Mouse (Mus musculus) liver, adult 2 months (tissue): Measurements from ENCODE around the gene Teddm2.

ENCODE experiments used
- CTCF ChIP-seq: fragments of 200-500 bp; IDR thresholded peaks from 2 replicates; pipeline ENCODE4 v1.5.1; 2011; ENCODE audit warnings: low read depth, low read length, control low read depth
- POLR2A ChIP-seq: fragments of 200-500 bp; IDR thresholded peaks from 2 replicates; pipeline ENCODE4 v1.6.1; 2011; ENCODE audit warnings: low read length, control low read depth; ENCODE audit not compliant: insufficient read depth; ENCODE audit errors: extremely low read depth

DNA sequence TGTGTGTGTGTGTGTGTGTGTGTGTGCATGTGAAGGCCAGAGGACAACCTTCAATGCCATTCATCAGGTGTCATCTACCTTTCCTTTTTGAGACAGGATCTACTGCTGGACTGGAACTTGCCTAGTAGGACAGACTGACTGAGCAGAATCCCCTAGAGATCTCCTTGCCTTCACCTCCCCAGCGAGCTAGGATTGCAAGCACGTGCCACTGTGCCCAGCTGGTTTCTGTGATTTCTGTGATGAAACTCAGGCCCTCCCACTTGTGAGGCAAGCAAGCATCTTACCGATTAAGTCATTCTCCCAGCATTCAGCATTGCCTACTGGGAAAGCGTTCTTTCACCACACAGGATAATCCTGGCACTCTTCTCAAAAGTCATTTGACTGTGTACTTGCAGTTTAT lies 69.3 kb downstream of the Teddm2 start:
- TF ChIP-seq CTCF (no peak), POLR2A (no peak)
